Mouse (Mus musculus) urinary bladder, postnatal 14 days (tissue): ENCODE data around the gene Dcdc2b.

Experiments used
- DNase-seq: peaks from one replicate; pipeline ENCODE4 v3.0.0; 2021; ENCODE audit warnings: low spot score

Gene Dcdc2b

DNA sequence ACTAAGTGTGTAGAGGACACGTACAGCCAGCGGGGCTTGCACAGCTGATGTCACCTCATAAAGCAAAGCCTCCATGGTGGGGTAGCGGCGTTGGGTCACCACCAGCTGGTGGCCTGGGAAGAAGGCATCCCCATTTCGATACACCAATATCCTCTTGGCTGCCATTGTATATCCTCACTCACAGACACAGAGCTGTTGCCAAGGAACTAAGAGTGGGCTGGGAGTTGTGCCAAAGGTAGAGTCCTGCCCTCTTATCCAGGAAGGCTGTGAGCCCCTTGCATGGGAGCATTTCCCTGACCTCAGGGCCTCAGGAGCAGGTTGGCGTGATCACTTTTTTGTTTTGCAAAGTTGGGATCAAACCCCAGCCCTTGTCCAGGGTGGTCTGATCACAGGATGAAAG, at the start of gene Dcdc2b:
Dcdc2b (minus strand) TSS at position 165 of the 400 bp plus-strand sequence.
- DNase-seq = no peak

DNA sequence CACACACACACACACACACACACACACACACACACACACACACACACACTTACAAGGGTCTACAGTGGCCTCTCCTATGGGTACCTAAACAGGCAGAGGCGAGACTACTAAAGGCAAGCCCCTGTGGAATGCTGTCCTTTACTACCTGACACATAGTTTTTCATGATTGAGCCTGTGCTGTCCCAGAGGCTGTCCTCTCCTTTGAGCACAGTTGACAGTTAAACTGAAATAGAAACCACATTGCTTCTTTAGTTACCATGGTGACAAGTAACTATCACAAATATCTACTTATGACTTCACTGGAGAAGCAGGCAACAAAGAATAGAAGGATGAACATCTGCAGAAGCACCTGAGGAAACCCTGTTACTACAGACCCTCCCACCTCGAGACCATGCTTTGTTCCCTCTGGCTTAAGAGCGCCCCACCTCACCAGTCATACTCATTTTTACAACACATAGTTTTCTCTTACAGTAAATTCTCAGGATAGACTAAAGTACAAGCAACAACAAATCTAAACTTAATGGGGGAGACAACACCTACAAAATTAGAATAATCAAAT, 48.3 kb upstream of the Dcdc2b start:
- DNase-seq = no peak

DNA sequence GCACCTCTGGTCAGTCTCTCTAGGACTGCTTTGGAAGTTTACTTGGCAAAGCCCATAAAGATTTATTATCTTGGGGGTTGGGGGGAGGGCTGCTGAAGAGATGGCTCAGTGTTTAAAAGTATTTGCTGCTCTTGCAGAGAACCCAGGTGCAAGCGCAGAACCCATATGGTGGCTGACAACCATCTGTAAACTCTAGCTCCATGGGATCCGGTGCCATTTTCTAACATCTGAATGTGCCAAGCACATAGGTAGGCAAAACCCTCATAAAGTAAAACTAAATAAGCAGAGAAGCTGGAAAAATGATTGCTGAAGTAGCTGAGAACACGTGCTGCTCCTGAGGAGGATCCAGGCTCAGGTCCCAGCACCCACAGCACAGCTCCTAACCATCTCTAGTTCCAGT, 47.5 kb upstream of the Dcdc2b start:
- no peak for DNase-seq

DNA sequence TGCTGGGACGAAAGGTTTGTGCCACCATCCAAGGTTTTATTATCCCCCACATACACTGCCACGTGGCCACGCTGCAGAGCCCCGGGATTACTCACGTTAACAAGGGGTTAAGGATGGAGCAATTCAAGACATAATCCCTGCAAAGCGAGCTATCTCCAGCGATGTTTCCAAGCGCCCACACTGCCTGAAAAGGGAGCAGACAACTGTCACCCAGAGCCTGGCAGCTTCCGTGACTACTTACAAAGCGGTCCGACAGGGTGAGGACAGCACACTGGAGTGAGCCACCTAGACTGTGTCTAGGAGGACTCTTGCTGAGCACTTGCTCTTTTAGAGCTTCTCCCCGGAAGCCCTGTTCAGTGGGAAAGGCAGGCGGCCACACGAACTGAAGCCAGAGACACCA, 40.7 kb upstream of the Dcdc2b start:
- DNase-seq = no peak

DNA sequence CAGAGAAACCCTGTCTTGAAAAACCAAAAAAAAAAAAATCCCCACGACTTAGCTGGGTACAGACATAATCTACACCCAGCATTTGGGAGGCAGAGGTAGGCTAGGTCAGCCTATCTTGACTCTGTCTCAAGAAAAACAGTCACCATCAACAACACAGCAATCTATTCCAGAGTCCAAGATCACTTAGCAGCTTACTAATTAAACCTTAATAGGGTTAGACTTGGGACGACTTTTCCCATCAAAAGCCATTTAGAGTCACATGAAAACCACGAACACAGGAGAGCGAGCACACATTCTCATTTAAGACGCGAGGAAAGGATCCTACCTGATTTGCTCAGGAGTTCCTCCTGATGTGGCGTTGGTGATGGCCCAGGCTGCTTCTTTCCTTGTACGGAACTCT, 36.3 kb upstream of the Dcdc2b start:
- DNase-seq = no peak

DNA sequence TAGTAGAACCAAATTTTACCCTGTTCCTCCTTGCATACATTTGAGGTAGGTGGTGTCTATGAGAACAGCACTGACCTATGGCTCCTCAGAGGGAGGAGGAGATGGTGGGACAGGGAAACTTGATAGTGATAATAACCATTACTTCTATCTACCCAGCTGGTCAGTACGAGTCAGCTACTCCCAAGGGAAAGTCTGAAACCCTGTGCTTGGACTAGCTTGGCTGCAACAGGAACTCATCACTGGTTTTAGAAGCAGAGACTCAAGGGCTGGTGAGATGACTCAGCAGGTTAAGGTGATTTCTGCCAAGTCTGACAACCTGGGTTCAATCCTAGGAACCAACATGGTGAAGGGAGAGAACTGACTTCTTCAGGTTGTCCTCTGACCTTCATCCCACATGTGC, 34.6 kb upstream of the Dcdc2b start:
- no peak for DNase-seq

DNA sequence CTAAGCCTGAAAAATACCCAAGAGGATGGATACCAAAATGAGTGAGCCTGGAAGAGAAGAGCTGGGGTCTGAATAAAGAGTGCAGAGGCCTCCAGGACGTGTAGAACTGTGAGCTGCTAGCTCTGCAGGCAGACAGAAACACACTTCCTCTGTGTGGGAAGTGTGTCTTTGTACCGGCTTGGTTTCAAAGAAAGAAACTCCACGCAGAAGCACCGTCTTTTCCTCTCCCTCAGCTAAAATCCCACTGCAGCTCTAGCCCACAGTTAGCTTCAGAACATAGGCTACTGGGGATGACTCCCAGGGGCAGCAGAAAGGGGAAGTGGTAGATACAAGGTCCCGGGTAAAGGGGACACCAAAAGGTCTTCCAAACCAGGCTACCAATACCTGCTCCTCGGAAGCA, 31.1 kb upstream of the Dcdc2b start:
- DNase-seq = no peak

DNA sequence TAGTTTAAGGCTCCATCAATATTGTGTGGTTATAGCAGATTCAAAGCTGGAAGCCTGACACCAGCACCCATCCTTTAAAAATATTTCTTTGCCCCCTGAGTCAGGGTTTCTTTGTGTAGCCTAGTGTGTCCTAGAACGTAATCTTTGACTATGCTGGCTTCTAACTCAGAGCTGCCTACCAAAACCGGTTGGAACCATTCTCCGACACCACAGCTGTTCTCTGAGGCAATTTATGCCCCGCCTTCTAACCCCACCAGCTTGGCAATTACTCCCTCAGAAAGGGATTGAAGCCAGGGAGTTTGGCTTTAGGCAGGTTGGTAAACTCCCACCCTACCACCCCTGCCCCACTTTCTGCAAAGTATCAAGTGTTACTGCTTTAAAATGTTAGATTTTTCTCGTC, 27.7 kb upstream of the Dcdc2b start:
- DNase-seq = no peak

DNA sequence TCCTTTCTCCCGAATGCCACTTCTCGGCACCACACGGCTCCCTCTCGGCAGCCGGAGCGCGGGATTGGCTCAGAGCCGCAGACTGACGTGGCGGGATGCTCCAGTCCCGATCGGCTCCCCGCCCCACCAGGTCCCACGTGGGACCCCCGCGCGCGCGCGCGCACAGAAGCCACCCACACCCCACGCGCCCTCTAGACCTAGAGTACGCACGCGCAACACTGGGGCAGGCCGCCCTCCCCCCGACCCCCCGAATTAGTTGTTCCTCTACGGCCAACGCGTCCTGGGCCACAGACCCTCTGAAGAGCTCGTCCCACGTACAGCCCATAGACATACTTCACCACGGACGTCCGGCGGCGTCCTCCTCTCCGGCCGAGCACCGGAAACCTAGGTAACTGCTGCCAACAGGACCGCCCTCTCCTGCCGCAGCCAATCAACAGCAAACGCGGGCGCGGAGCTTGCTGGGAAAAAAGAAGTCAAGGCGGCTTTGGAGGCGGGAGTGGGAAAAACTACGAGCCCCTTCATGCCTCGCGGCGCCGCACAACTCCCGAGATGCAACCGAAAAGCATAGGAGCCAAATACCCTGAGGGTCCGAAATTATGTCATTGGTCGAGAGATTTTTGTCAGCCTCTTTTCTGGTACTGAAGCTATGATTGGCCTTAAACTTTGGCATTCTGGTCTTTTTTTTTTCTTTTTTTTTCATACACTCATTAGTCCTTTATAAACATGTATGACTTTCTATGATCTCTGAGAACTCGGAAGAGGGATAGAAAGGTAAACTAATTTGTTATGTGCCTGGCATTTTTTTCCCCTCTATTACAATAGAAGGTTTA, 26.8 kb upstream of the Dcdc2b start, which contains the start of gene Txlna:
Txlna (minus strand) TSS at position 428 of the 830 bp plus-strand sequence.
- peak; percentile 97 for DNase-seq

DNA sequence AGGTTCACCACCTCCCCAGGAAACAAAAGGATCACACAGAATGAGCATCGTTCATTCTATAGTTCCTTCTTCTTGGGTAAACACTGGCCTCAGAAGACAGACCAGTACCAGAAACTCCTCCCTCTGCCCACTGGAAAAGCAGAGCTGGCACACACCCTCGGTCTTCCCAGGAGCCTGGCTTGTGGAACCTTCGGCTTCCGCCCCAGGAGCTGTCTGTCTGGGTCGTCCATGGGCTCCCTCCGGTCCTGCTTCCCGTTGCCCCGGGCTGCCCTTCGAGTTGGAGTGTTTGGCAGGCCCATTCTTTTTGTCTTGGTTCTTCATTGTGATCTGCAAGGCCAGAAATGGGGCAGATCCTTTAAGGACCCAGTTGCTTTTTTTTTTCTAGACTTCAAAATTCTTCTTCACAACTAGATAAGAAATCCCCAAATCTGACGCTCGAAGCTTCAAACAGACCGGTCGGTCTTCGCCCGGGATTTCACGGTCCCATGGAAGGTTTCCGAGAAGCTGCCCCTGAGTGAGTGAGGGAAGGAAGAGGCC, 26.1 kb upstream of the Dcdc2b start:
- peak; percentile 54 for DNase-seq

DNA sequence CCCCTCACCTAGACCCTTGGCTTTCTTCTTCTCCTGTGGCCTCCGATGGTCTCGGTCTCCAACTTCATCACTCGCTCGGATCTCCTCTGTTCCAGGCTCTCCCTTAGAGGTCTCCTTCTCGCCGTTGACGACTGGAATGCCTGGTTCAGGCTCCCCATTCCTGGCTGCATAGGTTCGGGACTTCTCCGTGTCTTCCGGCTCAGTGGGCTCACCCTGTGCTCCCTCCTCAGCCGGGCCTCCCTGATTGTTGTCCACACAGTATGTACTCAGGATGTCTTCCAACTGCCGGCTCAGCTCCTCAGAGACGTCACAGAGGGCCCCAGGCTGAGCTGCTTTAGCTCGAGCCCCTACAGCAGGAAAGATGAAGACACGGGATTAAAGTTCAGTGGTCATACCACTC, 25.2 kb upstream of the Dcdc2b start:
- no peak for DNase-seq

DNA sequence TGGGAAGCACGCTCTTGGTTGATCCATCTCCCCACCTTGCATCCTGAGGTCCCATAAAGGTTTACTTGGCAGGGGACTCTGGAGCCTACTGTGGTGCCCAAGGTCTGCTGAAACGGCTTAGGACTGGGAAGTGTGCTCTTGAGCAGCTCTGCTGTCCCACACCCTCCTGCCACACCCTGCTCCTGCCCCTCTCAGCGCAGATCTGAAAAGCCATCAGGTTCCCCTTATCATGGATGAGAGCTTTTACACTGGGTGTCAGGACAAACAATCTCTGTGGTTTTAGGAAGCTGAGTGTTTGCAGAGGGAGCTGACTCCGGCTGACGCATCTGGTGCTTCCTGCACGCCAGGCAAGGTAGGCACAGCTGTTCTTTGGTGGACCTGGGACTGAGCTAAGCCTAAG, 19.8 kb upstream of the Dcdc2b start:
- no peak for DNase-seq

DNA sequence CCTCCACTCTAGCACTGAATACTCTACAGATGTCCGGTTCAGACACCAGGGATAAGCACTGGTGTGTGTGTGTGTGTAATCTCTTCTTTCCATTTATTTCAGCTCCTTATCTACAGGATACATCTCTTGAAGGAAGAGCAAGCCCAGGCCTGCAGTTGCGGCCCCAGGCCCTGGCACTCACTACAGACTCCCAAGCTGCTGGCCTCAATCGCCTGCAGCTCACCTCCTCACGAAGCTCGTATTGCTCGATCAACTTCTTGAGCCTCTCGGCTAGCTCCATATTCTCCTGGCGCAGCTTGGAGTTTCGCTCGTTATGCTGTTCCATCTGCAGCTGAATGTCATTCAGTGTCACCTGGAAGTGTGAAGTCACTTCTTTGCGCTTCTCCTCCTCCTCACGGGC, 17.8 kb upstream of the Dcdc2b start:
- no peak for DNase-seq

DNA sequence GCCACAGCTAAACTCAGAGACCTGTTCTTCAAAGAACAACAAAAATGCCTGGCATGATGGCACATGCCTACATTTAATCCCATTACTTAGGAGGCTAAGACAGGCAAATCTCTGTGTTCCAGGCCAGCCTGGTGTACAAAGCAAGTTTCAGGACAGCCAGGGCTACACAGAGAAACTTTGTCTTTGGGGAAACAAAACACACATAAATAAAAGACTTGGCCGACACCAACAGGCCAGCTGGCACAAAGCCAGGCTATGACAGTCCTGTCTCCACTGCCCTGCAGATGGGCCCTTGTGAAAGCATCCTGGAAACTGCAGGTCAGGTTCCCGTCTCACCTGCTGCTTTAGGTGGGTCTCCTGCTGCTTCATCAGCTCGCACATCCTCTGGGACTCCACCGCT, 16.9 kb upstream of the Dcdc2b start:
- DNase-seq = no peak

DNA sequence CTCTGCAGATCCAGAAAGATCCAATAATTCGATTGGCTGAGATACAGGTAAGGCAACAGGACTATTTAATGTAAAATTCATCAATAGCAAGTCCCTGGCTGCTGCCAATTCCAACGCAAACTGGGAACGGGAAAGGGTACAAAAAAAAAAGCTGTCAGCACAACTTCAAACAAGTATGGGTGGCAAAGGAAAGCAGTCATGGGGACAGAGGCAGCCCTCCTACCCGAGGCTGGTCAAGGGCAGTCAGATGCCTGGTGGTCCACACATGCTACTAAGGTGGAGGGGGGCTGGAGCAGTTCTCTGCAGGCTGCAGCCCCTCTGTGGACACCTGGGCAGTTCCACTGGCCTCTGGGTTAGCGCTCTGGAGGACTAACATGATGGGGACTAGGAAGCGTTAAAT, 12.0 kb upstream of the Dcdc2b start:
- DNase-seq = no peak

DNA sequence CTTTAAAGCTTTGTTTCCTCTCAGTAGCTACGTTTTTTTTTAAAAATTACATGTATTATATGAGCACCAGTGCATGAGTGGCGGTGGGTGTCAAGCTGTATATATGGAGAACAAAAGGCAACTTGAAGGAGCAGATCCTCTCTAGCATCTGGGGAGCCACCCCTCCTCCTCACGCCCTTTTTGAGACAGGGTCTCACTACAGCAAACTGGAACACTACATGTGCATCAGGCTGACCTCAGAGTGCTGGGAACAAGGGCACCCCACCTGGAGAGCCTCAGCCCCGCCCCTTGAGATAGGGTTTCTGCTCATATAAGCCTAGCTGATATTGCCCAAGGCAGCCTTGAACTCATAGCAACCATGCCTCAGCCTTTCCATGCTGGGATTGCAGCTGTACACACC, 11.4 kb upstream of the Dcdc2b start:
- no peak for DNase-seq

DNA sequence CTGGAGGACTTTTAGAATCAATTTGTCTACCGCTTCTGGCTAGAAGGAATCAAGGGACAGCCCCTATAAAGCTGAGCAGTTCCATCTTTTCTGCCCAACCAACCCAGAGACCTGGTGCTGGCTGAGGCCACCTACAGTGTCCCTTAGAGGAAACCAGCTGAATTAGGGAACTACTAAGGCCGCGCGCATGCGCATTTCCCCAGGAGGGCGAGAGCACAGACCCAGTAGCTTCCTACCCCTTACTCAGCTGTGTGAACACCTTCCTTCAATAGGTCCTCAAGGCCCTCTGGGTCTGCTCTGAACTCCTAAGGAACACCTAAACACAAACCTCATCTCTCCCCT, 10.9 kb upstream of the Dcdc2b start:
- peak; percentile 41 for DNase-seq

DNA sequence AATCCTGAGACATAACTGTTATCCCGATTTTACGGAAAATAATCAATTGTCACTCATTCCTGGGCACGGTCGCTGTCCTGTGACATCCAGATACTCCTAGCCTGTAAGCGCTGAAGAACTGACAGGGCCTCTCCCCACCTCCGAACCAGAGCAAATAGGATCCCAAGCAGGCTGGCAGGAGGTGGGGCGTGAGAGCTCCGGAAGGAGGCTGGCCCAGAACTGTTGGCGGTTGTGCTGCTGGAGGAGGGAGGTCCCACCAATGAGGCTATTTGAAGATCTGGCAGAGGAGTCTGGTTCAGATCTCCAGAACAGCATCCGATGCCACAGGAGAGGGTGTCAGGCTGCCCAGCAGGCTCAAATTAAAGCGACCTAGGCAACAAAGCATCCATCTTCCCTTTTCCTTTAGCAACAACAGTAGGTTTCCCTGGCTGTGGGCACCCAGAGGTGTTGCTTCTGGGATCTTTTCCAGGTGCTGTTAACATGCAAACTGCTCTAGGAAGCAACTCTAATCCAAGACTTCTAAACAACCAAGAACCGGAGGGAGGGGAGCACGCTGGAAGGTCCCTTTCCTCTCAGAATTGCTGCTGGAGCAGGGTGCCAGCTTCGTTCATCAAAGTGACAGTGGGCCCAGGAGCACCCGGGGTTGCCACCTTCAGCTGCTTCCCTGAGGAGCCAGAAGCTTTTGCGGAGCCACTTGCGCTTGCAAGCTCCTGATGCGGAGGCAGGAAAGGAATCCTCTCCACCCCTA, 10.4 kb upstream of the Dcdc2b start:
- DNase-seq = peak; percentile 83

DNA sequence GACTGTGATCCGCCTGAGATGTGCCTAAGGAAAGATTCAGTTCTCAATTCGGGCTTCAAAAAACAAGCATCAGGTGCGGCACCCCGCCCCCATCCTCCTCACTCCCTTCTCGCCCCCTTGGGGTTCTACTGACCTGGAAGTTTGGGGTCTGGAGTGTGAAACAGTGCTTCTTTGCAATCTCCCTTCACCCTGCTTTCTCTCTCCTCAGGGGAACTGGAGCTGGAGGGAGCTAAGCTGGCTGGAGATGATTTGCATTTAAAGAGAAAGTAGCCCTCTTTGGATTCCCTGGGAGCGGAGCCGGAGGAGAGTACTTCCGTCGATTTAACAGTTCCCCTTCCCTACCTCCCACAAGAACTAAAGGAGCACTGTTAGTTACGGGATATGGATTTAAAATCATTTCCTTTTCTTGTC, 9.6 kb upstream of the Dcdc2b start, which contains the start of gene Ccdc28b:
Ccdc28b (minus strand) TSS at position 267 of the 411 bp plus-strand sequence.
- peak; percentile 53 for DNase-seq

DNA sequence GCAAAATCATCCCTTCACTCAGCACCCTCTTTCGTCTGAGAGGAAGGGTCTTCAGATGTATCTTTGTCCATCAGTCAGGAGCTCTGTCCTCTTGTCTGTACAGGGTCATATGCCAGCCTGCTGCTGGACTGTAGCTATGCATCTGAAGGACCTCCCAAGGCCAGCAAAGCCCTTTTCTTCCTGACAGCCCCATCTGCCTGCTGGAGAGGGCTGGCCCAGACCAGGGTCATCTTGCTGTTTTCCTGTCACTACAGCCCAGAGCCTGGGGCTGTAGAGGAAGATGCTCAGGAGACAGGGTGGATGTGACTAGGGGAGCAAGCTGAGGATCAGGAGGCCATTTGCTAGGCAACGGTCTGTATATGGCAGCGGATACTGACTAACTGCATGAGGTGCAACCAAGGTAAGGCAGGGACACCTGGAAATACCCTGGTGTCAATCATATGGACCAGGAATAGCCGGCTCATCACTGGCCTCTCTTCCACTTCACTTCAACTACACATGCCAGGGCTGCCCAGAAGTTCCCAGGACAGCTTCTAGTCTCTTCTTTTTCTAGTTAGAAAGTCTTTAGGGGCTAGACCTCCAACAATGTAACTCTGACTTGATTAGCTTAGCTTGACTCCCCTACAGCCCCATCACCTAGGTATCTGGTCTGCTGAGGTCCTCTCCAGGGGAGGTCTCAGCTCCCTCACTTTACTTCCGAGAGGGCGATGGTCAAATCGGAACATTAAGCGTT, 8.9 kb upstream of the Dcdc2b start:
- no peak for DNase-seq

DNA sequence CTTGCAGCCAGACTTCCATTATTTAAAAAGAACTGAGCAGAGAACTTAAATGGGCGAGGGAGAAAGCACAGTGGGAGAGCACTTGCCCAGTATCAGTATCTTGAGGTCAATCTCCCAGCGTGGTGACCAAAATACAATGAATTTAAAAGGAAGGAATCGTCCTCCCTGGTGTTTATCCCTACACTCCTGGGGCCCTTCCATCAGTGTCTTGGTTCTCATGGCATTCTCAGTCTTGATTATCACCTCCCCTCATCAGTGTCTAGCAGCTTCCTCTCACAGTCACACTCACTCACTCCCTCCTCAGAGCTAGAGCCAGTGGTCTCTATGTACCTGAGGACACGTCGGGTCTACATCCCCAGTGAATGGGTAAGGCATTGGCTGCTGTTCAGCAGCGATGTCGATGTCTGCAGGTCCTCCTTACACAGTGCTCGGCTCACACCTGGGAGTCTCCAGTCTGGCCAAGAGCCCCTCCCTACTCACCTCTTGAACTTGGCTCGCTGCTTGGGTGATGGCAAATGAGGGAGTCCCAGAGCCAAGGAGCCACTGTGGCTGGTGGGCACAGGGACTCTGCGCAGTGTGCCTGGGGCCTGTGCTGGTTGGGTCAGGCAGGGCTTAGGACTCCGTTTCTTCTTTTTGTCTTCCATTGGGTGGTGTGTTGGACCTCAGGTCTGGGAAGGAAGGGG, 8.2 kb upstream of the Dcdc2b start:
- DNase-seq = no peak
